Mouse (Mus musculus) hindlimb bud, embryonic 11.5 days (tissue): ENCODE measurements around the gene Tmem202.
A peak's percentile ranks its signal among the peaks of the same experiment; 100 is the strongest.

Experiments used
- DNase-seq: peaks from one replicate; pipeline ENCODE4 v3.0.0-alpha.2; 2012; ENCODE audit warnings: low read depth, low spot score; ENCODE audit errors: extremely low spot score

Tmem202 gene

DNA sequence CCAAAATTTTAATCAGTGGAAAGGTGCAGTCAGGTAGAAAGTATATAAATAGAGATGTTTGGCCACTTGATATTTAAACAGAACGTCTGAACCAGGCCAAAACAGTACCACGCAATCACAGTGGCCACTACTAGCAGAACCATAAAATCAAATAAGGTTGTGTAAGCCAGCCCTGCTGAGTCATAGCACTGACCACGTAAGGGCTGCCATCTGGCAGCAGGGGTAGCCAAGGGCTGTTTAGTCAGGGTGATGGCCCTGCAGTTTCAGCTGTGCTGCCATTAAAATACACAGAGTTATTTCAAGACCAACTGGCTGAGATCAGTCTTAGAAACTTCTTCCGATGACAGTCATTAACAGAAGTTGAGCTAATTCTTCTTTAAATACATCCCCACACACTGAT lies 5.8 kb downstream of the Tmem202 start:
- no peak for DNase-seq

DNA sequence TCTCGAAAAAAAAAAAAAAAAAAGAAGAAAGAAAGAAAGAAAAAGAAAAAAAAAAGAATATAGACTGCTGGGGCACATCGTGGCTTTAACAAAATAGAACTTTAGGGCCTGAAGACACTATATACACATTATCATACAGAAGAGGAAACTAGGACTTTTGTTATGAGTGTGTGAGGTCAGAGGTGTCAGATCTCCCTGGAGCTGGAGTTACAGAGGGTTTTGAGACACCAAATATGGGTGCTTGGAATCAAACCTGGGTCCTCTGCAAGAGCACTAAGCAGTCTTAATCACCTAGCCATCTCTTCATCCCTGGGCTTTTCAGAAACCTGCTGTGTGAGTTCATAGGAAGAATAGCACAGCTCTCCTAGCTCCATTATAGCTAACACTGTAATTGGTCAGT lies 6.2 kb downstream of the Tmem202 start:
- DNase-seq = no peak

DNA sequence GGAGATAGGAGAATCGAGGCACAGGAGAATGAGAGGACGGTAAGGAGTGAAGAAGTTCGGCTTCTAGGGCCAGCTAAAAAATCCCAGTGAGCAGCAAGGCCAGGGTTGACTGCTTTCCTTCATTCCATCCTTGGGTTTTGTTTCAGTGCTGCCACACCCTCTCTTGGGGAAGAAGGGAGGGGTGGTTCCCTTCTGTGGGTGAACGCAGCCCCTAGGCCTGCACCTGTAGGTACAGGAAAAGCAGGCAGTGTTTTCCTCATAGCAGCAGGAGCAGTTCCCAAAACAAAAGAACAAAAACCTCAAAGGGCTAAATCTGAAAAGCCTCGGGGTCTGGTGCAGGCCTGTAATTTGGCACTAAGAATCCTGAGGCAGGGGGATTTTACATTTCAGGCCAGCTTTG lies 8.0 kb downstream of the Tmem202 start:
- DNase-seq = no peak

DNA sequence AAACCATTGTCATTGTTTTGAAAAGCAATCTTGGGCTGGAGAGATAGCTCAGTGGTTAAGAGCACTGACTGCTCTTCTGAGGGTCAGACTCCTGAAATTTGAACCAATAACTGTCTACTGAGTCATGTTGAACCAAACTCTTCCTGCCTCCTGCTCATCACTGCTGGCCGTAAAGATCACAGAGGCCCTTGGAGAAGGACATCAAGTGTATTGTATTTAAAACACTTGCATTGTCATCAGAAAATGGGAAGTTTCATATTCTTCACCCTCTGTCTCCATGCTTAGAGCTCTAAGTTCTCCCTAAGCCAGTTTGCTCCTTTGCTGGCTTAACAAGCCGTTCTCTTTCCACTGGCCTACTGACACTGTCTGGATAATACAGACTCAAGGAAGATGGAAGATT lies 11.4 kb downstream of the Tmem202 start:
- no peak for DNase-seq

DNA sequence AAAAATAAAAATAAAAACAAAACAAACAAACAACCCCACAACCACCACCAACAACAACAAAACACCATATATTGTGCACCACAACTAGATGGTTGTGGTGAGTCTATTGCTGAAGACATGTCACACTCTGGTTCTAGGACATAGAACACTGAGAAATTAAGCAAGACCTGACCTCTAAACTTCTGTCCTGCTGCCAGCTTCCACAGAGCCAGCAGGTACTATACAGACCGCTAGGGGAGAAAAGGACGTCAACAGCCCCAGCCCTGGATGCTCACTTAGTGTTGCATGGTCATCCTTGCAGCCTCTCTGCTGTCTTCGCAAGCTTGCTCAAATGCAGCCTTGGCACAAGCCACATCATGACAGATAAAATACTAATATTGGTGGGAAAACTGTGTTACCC lies 12.1 kb downstream of the Tmem202 start:
- DNase-seq = no peak

GRCm38 (mm10) chr9:59526727-59527126 lies 12.9 kb downstream of the Tmem202 start:
- no peak for DNase-seq

DNA sequence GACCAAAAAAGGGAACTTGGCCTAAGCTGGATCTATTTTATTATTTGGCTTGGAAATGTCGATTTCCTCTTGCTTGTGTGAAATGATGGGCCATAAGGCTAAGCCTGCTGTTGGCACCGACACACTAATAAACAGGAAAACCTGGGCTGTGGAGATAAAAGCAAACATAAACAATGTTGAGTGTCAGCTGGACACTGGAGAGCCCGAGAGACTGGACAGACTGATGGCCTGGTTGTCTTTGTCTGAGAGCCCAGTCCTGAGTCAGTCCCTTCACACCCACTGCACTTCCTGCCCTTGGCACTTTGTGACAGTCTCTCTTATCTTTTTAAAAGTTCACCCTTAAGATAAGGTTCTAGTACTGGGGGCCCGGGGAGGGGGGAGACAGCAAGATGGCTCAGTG lies 16.7 kb downstream of the Tmem202 start:
- no peak for DNase-seq

DNA sequence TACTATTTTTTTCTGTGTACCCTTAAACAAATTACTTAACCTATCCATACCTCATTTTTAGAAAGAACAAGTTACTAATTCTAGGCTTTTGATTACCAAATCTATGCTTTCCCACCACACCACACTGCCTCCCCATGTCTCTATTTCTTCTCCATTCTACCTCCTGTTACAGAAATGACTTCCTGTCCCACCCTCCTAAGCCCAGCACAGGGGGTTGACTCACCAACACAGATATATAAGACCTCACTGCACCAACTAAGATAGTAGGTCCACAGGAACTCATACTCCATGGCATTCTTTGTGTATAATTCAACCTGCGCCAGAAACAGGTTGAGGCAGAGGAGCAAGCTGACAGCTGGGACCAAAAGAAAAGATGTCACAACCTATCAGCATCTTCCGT lies 20.3 kb downstream of the Tmem202 start:
- DNase-seq = no peak

- no peak for DNase-seq
These were observed 20.7 kb downstream of the Tmem202 start for GRCm38 (mm10) chr9:59518976-59519375.

DNA sequence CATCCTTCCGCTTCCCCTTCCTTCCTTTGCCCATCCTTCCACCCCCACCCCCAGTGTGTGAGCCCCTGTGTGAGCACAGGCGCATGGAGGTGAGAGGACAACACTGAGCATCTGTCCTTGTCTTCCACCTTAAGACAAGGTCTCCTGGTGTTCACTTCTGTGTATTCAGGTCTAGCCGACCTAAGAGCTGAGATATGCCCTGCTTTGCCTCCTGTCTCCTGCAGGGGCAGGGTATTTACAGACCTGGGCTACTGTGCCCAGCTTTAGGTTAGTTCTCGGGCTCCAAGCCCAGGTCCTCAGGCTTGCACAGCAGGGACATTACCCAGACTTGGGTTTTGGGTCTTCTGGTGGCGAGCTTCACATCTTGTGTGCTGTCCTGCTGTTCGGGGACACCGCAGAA lies 22.5 kb downstream of the Tmem202 start:
- DNase-seq = no peak

DNA sequence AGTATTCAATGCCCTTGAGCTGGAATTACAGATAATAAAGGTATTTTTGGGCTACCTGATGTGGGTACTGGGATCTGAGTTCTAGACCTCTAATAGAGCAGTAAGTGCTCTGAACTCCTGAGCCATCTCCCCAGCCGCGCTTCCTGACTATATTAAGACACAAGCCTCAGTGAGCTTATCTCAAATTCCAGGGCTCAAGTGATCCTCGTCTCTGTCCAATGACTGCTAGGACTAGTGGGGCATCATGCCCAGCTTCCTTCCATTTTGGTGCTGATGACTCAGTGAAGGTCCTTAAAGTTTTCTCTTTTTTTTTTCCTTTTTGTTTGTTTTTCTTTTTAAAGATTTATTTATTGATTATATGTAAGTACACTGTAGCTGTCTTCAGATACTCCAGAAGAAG lies 24.6 kb downstream of the Tmem202 start:
- DNase-seq = no peak

GRCm38 (mm10) chr9:59512381-59512780 lies 27.3 kb downstream of the Tmem202 start:
- DNase-seq = no peak

- DNase-seq = no peak
These were observed 31.5 kb downstream of the Tmem202 start for GRCm38 (mm10) chr9:59508146-59508545.

DNA sequence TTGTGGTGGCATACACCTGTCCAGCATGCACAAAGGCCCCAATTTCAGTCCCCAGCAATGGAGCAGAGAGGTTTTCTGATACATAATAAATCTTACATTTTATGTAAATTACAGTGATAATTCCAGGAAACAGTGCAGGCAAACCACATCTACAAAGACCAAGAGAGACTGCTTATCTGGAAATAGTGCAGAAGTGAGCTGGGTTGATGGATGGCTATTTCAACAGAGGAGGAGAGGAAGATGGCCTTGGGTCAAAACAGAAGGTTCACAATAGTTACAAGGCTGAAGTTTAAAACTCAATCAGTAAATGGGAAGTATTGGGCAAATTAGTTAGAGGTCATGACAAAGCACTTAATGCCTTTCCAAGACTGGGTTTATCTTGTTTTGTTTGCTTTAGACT lies 52.3 kb downstream of the Tmem202 start:
- DNase-seq = no peak

GRCm38 (mm10) chr9:59486549-59487065 lies 53.0 kb downstream of the Tmem202 start, which contains the start of gene Arih1:
TSS of gene Arih1 (minus strand) at chr9:59486618.
- DNase-seq = peak; percentile 81

DNA sequence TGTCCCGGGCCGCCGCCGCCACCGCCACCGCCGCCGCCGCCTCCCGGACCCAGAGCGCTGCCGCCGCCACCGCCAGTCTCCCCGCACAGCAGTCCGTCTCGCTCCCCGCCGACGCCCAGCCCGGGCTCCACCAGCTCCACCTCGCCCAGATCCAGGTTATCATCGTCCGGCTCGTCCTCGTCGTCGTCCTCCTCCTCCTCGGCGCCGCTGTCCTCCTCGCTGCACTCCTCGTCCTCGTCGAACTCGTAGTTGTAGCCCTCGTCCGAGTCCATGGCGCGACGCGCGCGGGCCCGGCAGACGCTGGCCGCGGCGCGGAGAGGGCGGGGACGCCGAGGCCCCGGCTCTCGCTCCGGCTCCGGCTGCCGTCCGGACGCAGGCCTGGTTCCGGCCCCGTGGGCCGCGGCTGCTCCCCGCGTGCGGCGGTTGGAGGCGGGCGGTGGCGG lies 53.5 kb downstream of the Tmem202 start:
- no peak for DNase-seq

DNA sequence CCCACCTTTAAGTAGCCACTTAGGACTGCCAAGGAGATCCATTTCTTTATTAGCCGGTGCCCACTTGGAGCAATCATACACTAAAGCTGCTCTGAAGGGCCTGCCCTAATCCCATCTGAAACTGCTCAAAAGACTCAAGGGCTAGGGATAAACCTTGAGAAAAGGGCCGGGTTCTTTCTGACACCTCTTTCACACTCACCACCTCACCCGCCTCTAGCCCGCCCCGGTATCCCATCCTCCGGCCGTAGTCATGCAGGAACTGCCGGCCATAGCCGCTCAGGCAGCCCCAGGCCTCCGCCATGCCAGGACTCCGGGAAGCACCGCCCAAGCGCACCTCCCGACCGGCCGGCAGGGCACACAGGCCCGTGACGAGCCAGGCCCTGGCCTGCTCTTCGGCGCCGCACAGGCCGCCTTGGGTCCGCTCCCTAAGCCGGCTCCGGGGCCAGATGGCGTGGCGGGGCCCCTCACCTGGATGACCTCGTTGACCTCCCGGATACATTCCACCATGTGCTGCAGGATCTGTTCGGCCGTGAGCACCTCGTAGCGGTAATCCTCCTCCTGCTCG lies 54.1 kb downstream of the Tmem202 start:
- no peak for DNase-seq

- DNase-seq = no peak
These were observed 54.9 kb downstream of the Tmem202 start for GRCm38 (mm10) chr9:59484760-59485159.

DNA sequence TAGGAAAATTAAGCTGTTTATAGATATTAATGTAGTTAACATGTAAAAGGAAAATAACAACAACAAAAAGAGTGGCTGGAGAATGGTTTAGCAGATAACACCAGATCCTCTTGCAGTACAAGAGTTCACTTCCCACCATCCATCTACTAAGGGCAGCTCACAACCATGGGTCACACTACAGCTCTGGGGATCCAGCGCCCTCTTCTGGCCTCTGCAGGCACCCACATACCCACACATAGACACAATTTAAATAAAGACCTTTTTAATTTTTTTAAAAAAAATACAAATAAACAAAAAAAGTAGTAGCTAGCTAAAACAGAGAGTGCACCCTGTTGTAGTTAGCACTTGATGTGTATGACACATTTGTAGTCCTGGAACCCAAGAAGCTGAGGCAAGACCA lies 57.2 kb downstream of the Tmem202 start:
- no peak for DNase-seq

DNA sequence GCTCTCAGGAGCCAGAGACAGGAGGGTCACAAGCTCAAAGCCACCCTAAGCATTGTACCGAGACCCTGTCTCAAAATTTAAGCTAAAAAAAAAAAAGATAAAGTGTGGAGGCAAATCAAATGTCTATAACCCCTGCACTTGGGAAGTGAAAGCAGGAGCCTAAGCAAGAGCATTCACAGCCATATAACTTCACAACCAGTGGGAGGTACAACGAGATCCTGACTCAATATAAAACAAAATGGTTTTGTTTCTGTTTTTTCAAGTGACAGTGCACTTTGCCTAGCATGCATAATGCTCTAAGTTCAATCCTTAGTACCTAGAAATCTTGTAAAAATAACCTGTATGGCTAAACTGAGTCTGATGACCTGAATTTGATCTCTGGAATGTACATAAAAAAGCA lies 63.0 kb downstream of the Tmem202 start:
- no peak for DNase-seq

DNA sequence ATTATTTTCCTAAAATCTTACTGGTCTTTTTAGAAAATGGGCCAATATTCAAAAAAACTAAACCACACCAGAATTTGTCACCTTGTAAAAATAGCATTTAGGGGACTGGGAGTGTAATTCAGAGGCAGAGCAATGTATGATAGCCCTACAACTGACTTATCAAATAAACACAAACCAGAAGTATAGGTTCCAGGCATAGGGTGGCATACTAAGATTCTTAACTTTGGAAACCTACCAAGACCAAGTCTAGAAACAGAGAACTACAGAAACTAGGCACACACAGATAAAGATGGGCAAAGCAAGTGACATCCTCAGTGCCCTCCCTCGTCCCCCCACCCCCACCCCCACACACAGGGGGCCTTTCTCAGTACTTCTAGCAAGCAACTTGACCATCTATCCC lies 64.8 kb downstream of the Tmem202 start:
- DNase-seq = no peak

DNA sequence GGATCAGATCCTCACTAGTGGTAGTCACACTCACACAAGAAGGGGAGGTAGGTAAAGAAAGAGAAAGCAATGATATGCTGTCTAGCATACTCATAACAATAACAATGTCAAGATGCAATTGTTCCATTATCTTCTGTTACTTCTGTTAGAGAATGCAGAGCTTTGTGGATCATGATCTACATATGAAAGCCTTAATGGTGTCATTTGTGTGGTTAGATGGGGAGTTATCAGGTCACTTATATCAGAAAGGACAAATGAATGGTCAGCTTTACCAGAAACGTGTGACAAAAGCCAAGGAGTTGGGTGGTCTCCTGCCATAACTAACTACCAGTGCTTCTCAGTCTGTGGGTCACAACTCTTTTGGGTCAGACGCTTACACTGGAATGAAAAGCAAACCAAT lies 66.5 kb downstream of the Tmem202 start:
- no peak for DNase-seq

DNA sequence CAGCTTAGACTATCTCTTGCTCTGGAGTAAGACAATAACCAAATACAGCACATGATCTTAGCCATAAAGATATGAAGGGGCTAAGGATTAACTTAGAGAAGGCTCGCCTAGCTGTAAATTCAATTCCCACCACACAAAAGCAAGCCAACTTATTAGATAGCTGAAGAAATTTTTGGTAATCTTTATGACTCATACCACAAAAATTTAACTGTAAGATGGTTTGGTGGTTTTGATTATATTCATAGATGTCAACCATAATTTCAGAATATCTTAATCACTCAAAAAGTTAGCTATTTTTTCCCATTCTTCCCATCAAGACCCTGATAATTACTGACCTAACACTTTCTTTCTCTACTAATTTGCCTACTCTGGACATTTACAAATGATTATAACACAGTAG lies 70.2 kb downstream of the Tmem202 start:
- no peak for DNase-seq
